Mouse (Mus musculus): ENCODE results near the gene Atp5e. TPM values are rescaled to one million over a fixed set of nuclear protein-coding genes. Genes with fewer than 3 reads are reported as not detected.

The Atp5e gene
- polyA plus RNA-seq, 1 experiment from 2014 or later, result 911 TPM

Other genes starting within 250 kb of the Atp5e start
- 1,664 and 1,723 TPM in 2 replicates for gene Gnas, start 179.8 kb downstream of the Atp5e start, polyA plus RNA-seq (2015; fragmentation: Nextera tagmentation; extraction: Ambion mirVana)
- gene Gm20721, start 117.4 kb downstream of the Atp5e start, polyA plus RNA-seq (2015; fragmentation: Nextera tagmentation; extraction: Ambion mirVana), result 17.1 and 20.3 TPM in 2 replicates
- 131 and 140 TPM in 2 replicates for gene Nelfcd, start 48.3 kb downstream of the Atp5e start, polyA plus RNA-seq (2015; fragmentation: Nextera tagmentation; extraction: Ambion mirVana)
- gene Ctsz, start 25.1 kb downstream of the Atp5e start, polyA plus RNA-seq (2015; fragmentation: Nextera tagmentation; extraction: Ambion mirVana), result 148 and 153 TPM in 2 replicates
- 3.1 and 3.3 TPM in 2 replicates for gene Tubb1, start 13.4 kb downstream of the Atp5e start, polyA plus RNA-seq (2015; fragmentation: Nextera tagmentation; extraction: Ambion mirVana)
- gene Prelid3b, start 9.0 kb upstream of the Atp5e start, polyA plus RNA-seq (2015; fragmentation: Nextera tagmentation; extraction: Ambion mirVana), result 108 TPM in 2 replicates
- 0.07 TPM in 1 of 2 replicates, not detected in the other for gene Zfp831, start 179.4 kb upstream of the Atp5e start, polyA plus RNA-seq (2015; fragmentation: Nextera tagmentation; extraction: Ambion mirVana)

Measured in embryonic facial prominence, embryonic 13.5 days (tissue).